Mouse (Mus musculus) MEL (cell line): ENCODE data around the gene Ppil3. TPM values are rescaled to one million over a fixed set of nuclear protein-coding genes. Genes with fewer than 3 reads are reported as not detected.

ENCODE experiments used
- DNase-seq: peaks from one replicate; pipeline ENCODE4 v3.0.0; 2011; ENCODE audit warnings: low read depth, low spot score
- H3K27ac ChIP-seq: 2 replicates; pipeline ENCODE4 v1.5.1; 2012; ENCODE audit warnings: low read depth, mild to moderate bottlenecking, control low read depth, low read length, moderate library complexity; ENCODE audit not compliant: control insufficient read depth
- H3K27me3 ChIP-seq, 2 experiments: fragments of 150-350 bp in 1 of 2; sonication (generic) in 1 of 2; 2 replicates each; pipeline ENCODE4 v1.6.1; 2012; ENCODE audit warnings: low read length in 2 of 2, mild to moderate bottlenecking in 2 of 2, improper control_type of control experiment in 1 of 2, moderate library complexity in 1 of 2; ENCODE audit not compliant: insufficient read depth in 2 of 2, control insufficient read depth in 1 of 2
- H3K36me3 ChIP-seq, 2 experiments: 2 replicates each; pipeline ENCODE4 v1.6.1; 2012 to 2014; ENCODE audit warnings: low read length in 2 of 2, improper control_type of control experiment in 1 of 2, inconsistent platforms in 1 of 2, mild to moderate bottlenecking in 1 of 2; ENCODE audit not compliant: insufficient read depth in 2 of 2, control insufficient read depth in 1 of 2
- H3K4me1 ChIP-seq, 2 experiments: fragments of 150-350 bp in 1 of 2; sonication (generic) in 1 of 2; 2 replicates each; pipeline ENCODE4 v1.6.1; 2012; ENCODE audit warnings: low read length in 2 of 2, improper control_type of control experiment in 1 of 2, mild to moderate bottlenecking in 1 of 2; ENCODE audit not compliant: insufficient read depth in 2 of 2, control insufficient read depth in 1 of 2
- H3K4me3 ChIP-seq, 2 experiments: fragments of 150-350 bp in 1 of 2; sonication (generic) in 1 of 2; 2 replicates each; pipeline ENCODE4 v1.5.1; 2012; ENCODE audit warnings: low read depth in 2 of 2, low read length in 2 of 2, mild to moderate bottlenecking in 2 of 2, moderate library complexity in 2 of 2, control low read depth in 1 of 2, improper control_type of control experiment in 1 of 2; ENCODE audit not compliant: control insufficient read depth in 1 of 2, insufficient read depth in 1 of 2
- H3K79me2 ChIP-seq: 2 replicates; pipeline ENCODE4 v1.6.1; 2012; ENCODE audit warnings: mild to moderate bottlenecking, low read length, moderate library complexity; ENCODE audit not compliant: control insufficient read depth, poor library complexity, insufficient read depth
- H3K9ac ChIP-seq: 2 replicates; pipeline ENCODE4 v1.6.1; 2012; ENCODE audit warnings: low read depth, mild to moderate bottlenecking, control low read depth, low read length, moderate library complexity; ENCODE audit not compliant: control insufficient read depth, poor library complexity, severe bottlenecking
- H3K9me3 ChIP-seq: fragments of 150-350 bp; sonication (generic); replicated peaks from 2 replicates; pipeline ENCODE4 v1.6.1; 2012; ENCODE audit warnings: mild to moderate bottlenecking, low read length, improper control_type of control experiment, moderate library complexity; ENCODE audit not compliant: insufficient read depth
- BHLHE40 ChIP-seq: IDR thresholded peaks from 2 replicates; pipeline ENCODE4 v1.6.1; 2012; ENCODE audit warnings: low read depth, mild to moderate bottlenecking, inconsistent platforms, low read length, improper control_type of control experiment, borderline replicate concordance
- CHD1 ChIP-seq: IDR thresholded peaks from 2 replicates; pipeline ENCODE4 v1.6.1; 2012; ENCODE audit warnings: low read depth, mild to moderate bottlenecking, inconsistent platforms, low read length, improper control_type of control experiment
- CHD2 ChIP-seq: IDR thresholded peaks from 2 replicates; pipeline ENCODE4 v1.6.1; 2011; ENCODE audit warnings: low read length, improper control_type of control experiment
- CTCF ChIP-seq, 3 experiments: IDR thresholded peaks in 2 of 3; conservative IDR thresholded peaks in 1 of 3; 2 replicates each; pipeline ENCODE4 v1.5.1; 2011 to 2012; ENCODE audit warnings: low read length in 3 of 3, low read depth in 2 of 3, mild to moderate bottlenecking in 2 of 3, improper control_type of control experiment in 1 of 3, inconsistent platforms in 1 of 3, mixed read lengths in 1 of 3, moderate library complexity in 1 of 3; ENCODE audit not compliant: control insufficient read depth in 1 of 3, insufficient read depth in 1 of 3, poor library complexity in 1 of 3, severe bottlenecking in 1 of 3
- E2F4 ChIP-seq: IDR thresholded peaks from 2 replicates; pipeline ENCODE4 v1.6.1; 2011; ENCODE audit warnings: low read depth, low read length, improper control_type of control experiment, borderline replicate concordance
- ELF1 ChIP-seq: IDR thresholded peaks from 2 replicates; pipeline ENCODE4 v1.6.1; 2014; ENCODE audit warnings: low read depth, mild to moderate bottlenecking, inconsistent platforms, low read length, improper control_type of control experiment, moderate library complexity
- EP300 ChIP-seq, 2 experiments: IDR thresholded peaks; 2 replicates each; pipeline ENCODE4 v1.6.1; 2011; ENCODE audit warnings: improper control_type of control experiment in 2 of 2, low read length in 2 of 2, low read depth in 1 of 2, mild to moderate bottlenecking in 1 of 2
- ETS1 ChIP-seq: IDR thresholded peaks from 2 replicates; pipeline ENCODE4 v1.6.1; 2012; ENCODE audit warnings: low read depth, mild to moderate bottlenecking, inconsistent platforms, low read length, improper control_type of control experiment, moderate library complexity
- GABPA ChIP-seq: IDR thresholded peaks from 2 replicates; pipeline ENCODE4 v1.6.1; 2012; ENCODE audit warnings: low read depth, mild to moderate bottlenecking, inconsistent platforms, low read length, improper control_type of control experiment, moderate library complexity
- GATA1 ChIP-seq: IDR thresholded peaks from 2 replicates; pipeline ENCODE4 v1.6.1; 2011; ENCODE audit warnings: low read depth, low read length, improper control_type of control experiment
- HCFC1 ChIP-seq: IDR thresholded peaks from 2 replicates; pipeline ENCODE4 v1.6.1; 2012; ENCODE audit warnings: low read depth, mild to moderate bottlenecking, inconsistent platforms, low read length, improper control_type of control experiment, moderate library complexity
- KAT2A ChIP-seq: conservative IDR thresholded peaks from 2 replicates; pipeline ENCODE4 v1.6.1; 2012; ENCODE audit warnings: low read depth, low read length, improper control_type of control experiment, inconsistent platforms
- MAFK ChIP-seq: IDR thresholded peaks from 2 replicates; pipeline ENCODE4 v1.6.1; 2011; ENCODE audit warnings: low read depth, mild to moderate bottlenecking, low read length, improper control_type of control experiment, borderline replicate concordance
- MAX ChIP-seq: IDR thresholded peaks from 2 replicates; pipeline ENCODE4 v1.6.1; 2011; ENCODE audit warnings: low read length, improper control_type of control experiment
- MAZ ChIP-seq: IDR thresholded peaks from 2 replicates; pipeline ENCODE4 v1.6.1; 2012; ENCODE audit warnings: low read depth, mild to moderate bottlenecking, inconsistent platforms, low read length, improper control_type of control experiment
- MXI1 ChIP-seq: IDR thresholded peaks from 2 replicates; pipeline ENCODE4 v1.6.1; 2011; ENCODE audit warnings: mild to moderate bottlenecking, low read depth, low read length, improper control_type of control experiment
- MYB ChIP-seq: IDR thresholded peaks from 2 replicates; pipeline ENCODE4 v1.6.1; 2011; ENCODE audit warnings: mild to moderate bottlenecking, low read depth, low read length, improper control_type of control experiment
- MYC ChIP-seq: IDR thresholded peaks from 2 replicates; pipeline ENCODE4 v1.6.1; 2011; ENCODE audit warnings: low read depth, mild to moderate bottlenecking, low read length, improper control_type of control experiment, moderate library complexity
- NELFE ChIP-seq: IDR thresholded peaks from 2 replicates; pipeline ENCODE4 v1.6.1; 2011; ENCODE audit warnings: low read depth, low read length, improper control_type of control experiment
- POLR2A ChIP-seq, 2 experiments: IDR thresholded peaks; 2 replicates each; pipeline ENCODE4 v1.6.1; 2011 to 2012; ENCODE audit warnings: low read length in 2 of 2, mild to moderate bottlenecking in 2 of 2, control low read depth in 1 of 2, improper control_type of control experiment in 1 of 2, low read depth in 1 of 2, moderate library complexity in 1 of 2; ENCODE audit not compliant: control insufficient read depth in 1 of 2, insufficient read depth in 1 of 2, poor library complexity in 1 of 2
- POLR2AphosphoS2 ChIP-seq: IDR thresholded peaks from 2 replicates; pipeline ENCODE4 v1.6.1; 2011; ENCODE audit warnings: low read length, improper control_type of control experiment
- POLR2AphosphoS5 ChIP-seq: IDR thresholded peaks from 2 replicates; pipeline ENCODE4 v1.6.1; 2012; ENCODE audit warnings: low read depth, borderline replicate concordance, mild to moderate bottlenecking, inconsistent platforms, low read length, moderate library complexity, mixed read lengths
- RAD21 ChIP-seq: IDR thresholded peaks from 2 replicates; pipeline ENCODE4 v1.6.1; 2011; ENCODE audit warnings: mild to moderate bottlenecking, low read depth, low read length, improper control_type of control experiment
- RCOR1 ChIP-seq: IDR thresholded peaks from 2 replicates; pipeline ENCODE4 v1.6.1; 2012; ENCODE audit warnings: low read depth, mild to moderate bottlenecking, inconsistent platforms, low read length, improper control_type of control experiment
- SIN3A ChIP-seq: IDR thresholded peaks from 2 replicates; pipeline ENCODE4 v1.6.1; 2012; ENCODE audit warnings: low read length, improper control_type of control experiment, inconsistent platforms
- SMC3 ChIP-seq: IDR thresholded peaks from 2 replicates; pipeline ENCODE4 v1.6.1; 2011; ENCODE audit warnings: low read depth, low read length, improper control_type of control experiment
- TAL1 ChIP-seq: IDR thresholded peaks from 2 replicates; pipeline ENCODE4 v1.6.1; 2012; ENCODE audit warnings: mild to moderate bottlenecking, inconsistent platforms, low read length, moderate library complexity, mixed read lengths
- TBP ChIP-seq: IDR thresholded peaks from 2 replicates; pipeline ENCODE4 v1.8.0; 2011; ENCODE audit warnings: low read depth, low read length, improper control_type of control experiment
- TCF12 ChIP-seq: IDR thresholded peaks from 2 replicates; pipeline ENCODE4 v1.6.1; 2014; ENCODE audit warnings: low read depth, mild to moderate bottlenecking, inconsistent platforms, low read length, improper control_type of control experiment, moderate library complexity
- UBTF ChIP-seq: IDR thresholded peaks from 2 replicates; pipeline ENCODE4 v1.6.1; 2012; ENCODE audit warnings: low read depth, mild to moderate bottlenecking, inconsistent platforms, low read length, improper control_type of control experiment, moderate library complexity, borderline replicate concordance; ENCODE audit not compliant: insufficient read depth
- USF1 ChIP-seq: IDR thresholded peaks from 2 replicates; pipeline ENCODE4 v1.6.1; 2014; ENCODE audit warnings: low read depth, mild to moderate bottlenecking, inconsistent platforms, low read length, improper control_type of control experiment, moderate library complexity
- USF2 ChIP-seq, 2 experiments: IDR thresholded peaks; 2 replicates each; pipeline ENCODE4 v1.6.1; 2011 to 2012; ENCODE audit warnings: improper control_type of control experiment in 2 of 2, low read length in 2 of 2, borderline replicate concordance in 1 of 2, inconsistent platforms in 1 of 2, low read depth in 1 of 2, mild to moderate bottlenecking in 1 of 2; ENCODE audit not compliant: insufficient read depth in 1 of 2
- ZC3H11A ChIP-seq: IDR thresholded peaks from 2 replicates; pipeline ENCODE4 v1.6.1; 2012; ENCODE audit warnings: low read depth, mild to moderate bottlenecking, inconsistent platforms, low read length, improper control_type of control experiment
- ZKSCAN1 ChIP-seq: IDR thresholded peaks from 2 replicates; pipeline ENCODE4 v1.6.1; 2012; ENCODE audit warnings: low read depth, mild to moderate bottlenecking, inconsistent platforms, low read length, improper control_type of control experiment, moderate library complexity
- ZMIZ1 ChIP-seq: IDR thresholded peaks from 2 replicates; pipeline ENCODE4 v1.6.1; 2012; ENCODE audit warnings: low read depth, mild to moderate bottlenecking, inconsistent platforms, low read length, improper control_type of control experiment, moderate library complexity
- ZNF384 ChIP-seq: IDR thresholded peaks from 2 replicates; pipeline ENCODE4 v1.6.1; 2012; ENCODE audit warnings: low read depth, mild to moderate bottlenecking, inconsistent platforms, low read length, improper control_type of control experiment
- polyA plus RNA-seq, 2 experiments: library from polyadenylated mRNA; stranded (reverse) in 1 of 2; unstranded in 1 of 2; fragments of >175 nt in 1 of 2; fragments of >200 nt in 1 of 2; gene quantifications; 2 replicates each; pipeline versions ENCODE4 v1.2.1 to v1.2.4; 2012; ENCODE audit warnings: low replicate concordance in 2 of 2, low read depth in 1 of 2; ENCODE audit not compliant: insufficient read length in 2 of 2, insufficient read depth in 1 of 2, missing spikeins in 1 of 2
- total RNA-seq: library from RNA; depleted of rRNA; stranded (reverse); fragments of 300-350 nt; gene quantifications from 2 replicates; pipeline ENCODE4 v1.2.3, GENCODE M21; 2012

Ppil3 gene
- total and polyA plus RNA-seq, 3 experiments: 76.8 to 503 (median 84.9) TPM

GRCm38 (mm10) chr1:58423371-58424248 lies 21.7 kb downstream of the Ppil3 start, which contains the start of gene Clk1:
Gene Clk1 (minus strand): TSS chr1:58424066.
- H3K4me1 ChIP-seq: peaks cover 0 to 5% of the 10 kb centered on the region in 2 experiments; a peak in 1 of 4 replicates
- H3K4me3 ChIP-seq: peak within 1 kb of the TSS; percentile 90 to 95
- peak within 1 kb of the TSS; percentile 93 for H3K27ac ChIP-seq
- no peaks in the 10 kb centered on the region for H3K27me3 ChIP-seq
- H3K9ac ChIP-seq: peak within 1 kb of the TSS; percentile 96
- peaks cover 19 to 22% of the 10 kb centered on the region in 2 experiments for H3K36me3 ChIP-seq
- peaks cover 32% of the 10 kb centered on the region for H3K79me2 ChIP-seq
- no peaks in the 10 kb centered on the region for H3K9me3 ChIP-seq
- peak; percentile 95 for DNase-seq
- no peak for TF ChIP-seq USF1
- TF ChIP-seq MYC: no peak
- TF ChIP-seq ZC3H11A: 0 out of 2 replicates have a peak, but pooled peaks have one; percentile 13
- TF ChIP-seq ETS1: peak; percentile 54; the same call in 1 of the 2 replicates
- TF ChIP-seq CTCF (IDR thresholded peaks at IDR 0.05 in 2 of 3, conservative IDR thresholded peaks at IDR 0.05 in 1 of 3; ENCODE audit: control insufficient read depth in 1 of 3, insufficient read depth in 1 of 3, low read depth in 2 of 3, low read length in 3 of 3, poor library complexity in 1 of 3, severe bottlenecking in 1 of 3): no peak
- TF ChIP-seq CHD2: no peak
- no peak for TF ChIP-seq USF2 (IDR thresholded peaks at IDR 0.05; ENCODE audit: borderline replicate concordance in 1 of 2, insufficient read depth in 1 of 2, low read depth in 1 of 2, low read length in 2 of 2)
- no peak for TF ChIP-seq TAL1
- peak; percentile 67 for TF ChIP-seq HCFC1
- 0 out of 2 replicates have a peak, but pooled peaks have one; percentile 40 for TF ChIP-seq E2F4
- TF ChIP-seq RCOR1: 0 out of 2 replicates have a peak, but pooled peaks have one; percentile 13
- TF ChIP-seq MYB: no peak
- TF ChIP-seq SMC3: no peak
- no peak for TF ChIP-seq GABPA
- 0 out of 2 replicates have a peak, but pooled peaks have one; percentile 15 for TF ChIP-seq MAZ
- peak; percentile 49 for TF ChIP-seq SIN3A
- no peak for TF ChIP-seq RAD21
- TF ChIP-seq GATA1: no peak
- TF ChIP-seq EP300 (IDR thresholded peaks at IDR 0.05; ENCODE audit: low read depth in 1 of 2, low read length in 2 of 2): no peak
- peak; percentile 33; the same call in 1 of the 2 replicates for TF ChIP-seq MXI1
- TF ChIP-seq ELF1: no peak; the same call in 1 of the 2 replicates
- no peak for TF ChIP-seq BHLHE40
- TF ChIP-seq CHD1: no peak
- no peak for TF ChIP-seq UBTF
- peak; percentile 74 for TF ChIP-seq TCF12
- TF ChIP-seq ZMIZ1: peak; percentile 97
- TF ChIP-seq MAFK: no peak
- TF ChIP-seq NELFE: peak; percentile 94
- TF ChIP-seq ZNF384: no peak
- peak; percentile 92; the same call in 1 of the 2 replicates for TF ChIP-seq POLR2AphosphoS5
- TF ChIP-seq ZKSCAN1: no peak
- no peak for TF ChIP-seq MAX
- TF ChIP-seq TBP: peak; percentile 95
- TF ChIP-seq POLR2A (IDR thresholded peaks at IDR 0.05; ENCODE audit: control insufficient read depth in 1 of 2, insufficient read depth in 1 of 2, low read depth in 1 of 2, low read length in 2 of 2, poor library complexity in 1 of 2): peak; percentile 83 to 97
- TF ChIP-seq POLR2AphosphoS2: peak; percentile 97
- TF ChIP-seq KAT2A: no peak; the same call in 1 of the 2 replicates
